Mouse (Mus musculus) lung, embryonic 16.5 days (tissue): ENCODE results near the gene Fam198a. TPM values are rescaled to one million over a fixed set of nuclear protein-coding genes. Genes with fewer than 3 reads are reported as not detected.

ENCODE experiments used
- ATAC-seq: fragments of 200-750 bp; cut with Nextera tagmentation; 2 replicates; pipeline ENCODE4 v1.8.0; 2017; ENCODE audit warnings: low read depth, mild to moderate bottlenecking, moderate library complexity
- H3K27ac ChIP-seq: fragments of 300-500 bp; sonication (generic); 2 replicates; pipeline ENCODE4 v1.5.1; 2014; ENCODE audit warnings: mild to moderate bottlenecking, control low read depth, low read length
- H3K27me3 ChIP-seq: fragments of 300-500 bp; sonication (generic); 2 replicates; pipeline ENCODE4 v1.6.1; 2014; ENCODE audit warnings: low read depth, low read length, mixed read lengths; ENCODE audit not compliant: control insufficient read depth, insufficient read depth
- H3K36me3 ChIP-seq: fragments of 300-500 bp; sonication (generic); 2 replicates; pipeline ENCODE4 v1.6.1; 2014; ENCODE audit warnings: low read length; ENCODE audit not compliant: control insufficient read depth, insufficient read depth
- H3K4me1 ChIP-seq: fragments of 300-500 bp; sonication (generic); replicated peaks from 2 replicates; pipeline ENCODE4 v1.6.1; 2014; ENCODE audit warnings: low read length, mixed read lengths; ENCODE audit not compliant: control insufficient read depth, insufficient read depth
- H3K4me2 ChIP-seq: fragments of 300-500 bp; sonication (generic); 2 replicates; pipeline ENCODE4 v1.6.1; 2014; ENCODE audit warnings: low read depth, low read length, control low read depth
- H3K4me3 ChIP-seq: fragments of 300-500 bp; sonication (generic); 2 replicates; pipeline ENCODE4 v1.5.1; 2014; ENCODE audit warnings: mild to moderate bottlenecking, low read length, control low read depth
- H3K9ac ChIP-seq: fragments of 300-500 bp; sonication (generic); 2 replicates; pipeline ENCODE4 v1.6.1; 2014; ENCODE audit warnings: low read length, control low read depth
- H3K9me3 ChIP-seq: fragments of 300-500 bp; sonication (generic); 2 replicates; pipeline ENCODE4 v1.6.1; 2016; ENCODE audit warnings: low read length; ENCODE audit not compliant: control insufficient read depth
- WGBS: fragments of 180-500 bp; shearing (Covaris S2); extraction: QIAGEN DNeasy Blood & Tissue Kit; methylation state at CpG from one replicate; pipeline ENCODE4 v1.1.7; 2014; 5-methylcytosine and 5-hydroxymethylcytosine counted together
- polyA plus RNA-seq: library from polyadenylated mRNA; unstranded; fragments of >200 nt; fragmentation: Nextera tagmentation; extraction: Ambion mirVana; gene quantifications from 2 replicates; pipeline ENCODE4 v1.2.1, GENCODE M21; 2015

Fam198a gene
- polyA plus RNA-seq = 2.4 and 2.7 TPM in 2 replicates

DNA sequence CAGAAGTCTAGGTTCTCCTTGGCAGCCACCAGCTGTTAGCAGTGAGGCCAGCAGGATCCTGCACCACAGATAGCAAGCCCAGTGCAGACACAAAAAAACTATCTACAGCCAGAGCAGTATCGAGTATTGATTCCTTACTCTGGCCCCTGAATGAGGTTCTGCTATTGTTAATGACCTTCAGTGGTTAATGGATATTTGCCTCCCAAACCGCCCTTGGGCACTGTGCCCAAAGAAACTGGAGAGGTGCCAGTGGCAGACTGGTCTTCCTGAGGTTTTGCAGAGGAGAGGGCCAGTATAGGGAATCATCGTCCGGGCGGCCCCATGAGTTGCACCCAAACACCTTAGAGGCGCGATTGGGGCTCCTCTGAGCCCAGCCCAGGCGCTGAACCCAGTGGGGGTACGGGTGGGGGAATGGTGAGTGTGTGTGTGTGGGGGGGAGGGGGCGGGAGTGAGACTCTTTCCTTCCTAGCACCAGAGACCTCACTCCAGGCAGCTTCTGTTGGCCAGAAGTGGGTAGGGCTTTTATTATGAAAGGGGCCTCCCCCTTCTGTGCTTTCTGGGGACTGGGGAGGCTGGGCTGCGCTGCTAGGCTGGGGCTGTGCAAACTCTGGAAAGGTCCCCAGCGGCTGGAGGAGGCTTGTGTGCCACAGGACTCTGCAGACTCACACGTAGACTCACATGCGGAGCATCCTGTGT lies at the start of gene Fam198a:
Fam198a (plus strand) TSS at position 571 of the 696 bp plus-strand sequence.
- ATAC-seq = peak; percentile 96
- Histone ChIP-seq H3K4me2 (peak within 1 kb of the TSS; percentile 67), H3K9ac (peak within 1 kb of the TSS; percentile 66), H3K9me3 (no peaks in the 10 kb centered on the region), H3K27me3 (no peaks in the 10 kb centered on the region), H3K4me3 (peak within 1 kb of the TSS; percentile 36), H3K36me3 (no peaks in the 10 kb centered on the region), H3K27ac (peak within 1 kb of the TSS; percentile 83), H3K4me1 (peaks cover 16% of the 10 kb centered on the region)
- WGBS = under 1% methylated on average over 14 of the region's 14 CpGs

DNA sequence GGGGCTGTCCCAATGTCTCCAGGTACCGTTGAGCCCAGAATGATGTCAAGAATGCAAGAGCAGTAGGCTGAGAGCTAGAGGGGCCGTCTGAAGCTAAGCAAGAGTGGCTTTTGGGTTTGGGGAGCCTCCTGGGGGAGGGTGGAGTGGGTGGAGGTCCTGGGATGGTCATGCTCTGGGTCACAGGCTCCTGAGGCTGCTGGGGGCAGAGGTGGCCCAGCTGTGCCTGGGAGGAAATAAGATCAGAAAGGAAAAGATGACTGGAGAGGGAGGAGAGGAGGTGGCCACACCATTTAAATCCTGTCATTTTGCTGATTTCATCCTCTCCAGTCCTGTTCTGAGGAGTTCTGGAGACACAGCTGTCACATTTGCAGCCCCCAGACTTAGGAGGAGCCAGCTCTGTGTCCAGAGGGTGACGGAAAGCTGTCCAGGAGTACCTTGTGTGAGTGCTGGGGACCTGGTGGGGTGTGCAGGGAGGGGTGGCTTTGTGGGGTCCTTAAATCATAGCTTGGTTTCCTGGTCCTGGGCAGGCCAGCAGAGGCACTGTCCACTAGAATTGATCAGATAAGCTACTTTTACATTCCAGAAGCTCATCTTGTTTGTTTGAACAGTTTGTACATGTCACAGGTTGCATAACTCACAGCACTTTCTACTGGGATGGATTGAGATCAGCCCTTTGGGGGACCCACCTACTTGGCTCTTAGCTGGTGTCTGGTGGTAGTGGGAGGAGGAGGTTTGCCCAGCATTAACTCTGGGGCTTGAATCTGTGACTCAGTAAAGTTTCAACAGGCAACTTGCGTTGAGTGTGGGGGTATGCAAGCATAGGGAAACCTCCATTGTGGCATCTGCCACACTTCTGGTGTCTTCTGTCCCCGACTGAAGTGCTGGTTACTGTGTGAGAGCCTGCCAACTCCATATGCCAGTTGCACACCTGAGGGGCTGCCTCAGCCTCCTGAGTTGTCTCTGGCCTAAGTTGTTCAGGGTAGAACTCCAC lies 48.8 kb upstream of the Fam198a start:
- no peaks in the 10 kb centered on the region for H3K36me3 ChIP-seq
- no peaks in the 10 kb centered on the region for H3K4me1 ChIP-seq
- no peak for ATAC-seq
- H3K4me2 ChIP-seq = no peak overlapping the region
- no peaks in the 10 kb centered on the region for H3K9me3 ChIP-seq
- H3K27ac ChIP-seq = no peak overlapping the region
- no peak overlapping the region for H3K9ac ChIP-seq
- H3K4me3 ChIP-seq = no peak overlapping the region
- 51% methylated on average over 5 of the region's 5 CpGs for WGBS
- no peaks in the 10 kb centered on the region for H3K27me3 ChIP-seq

DNA sequence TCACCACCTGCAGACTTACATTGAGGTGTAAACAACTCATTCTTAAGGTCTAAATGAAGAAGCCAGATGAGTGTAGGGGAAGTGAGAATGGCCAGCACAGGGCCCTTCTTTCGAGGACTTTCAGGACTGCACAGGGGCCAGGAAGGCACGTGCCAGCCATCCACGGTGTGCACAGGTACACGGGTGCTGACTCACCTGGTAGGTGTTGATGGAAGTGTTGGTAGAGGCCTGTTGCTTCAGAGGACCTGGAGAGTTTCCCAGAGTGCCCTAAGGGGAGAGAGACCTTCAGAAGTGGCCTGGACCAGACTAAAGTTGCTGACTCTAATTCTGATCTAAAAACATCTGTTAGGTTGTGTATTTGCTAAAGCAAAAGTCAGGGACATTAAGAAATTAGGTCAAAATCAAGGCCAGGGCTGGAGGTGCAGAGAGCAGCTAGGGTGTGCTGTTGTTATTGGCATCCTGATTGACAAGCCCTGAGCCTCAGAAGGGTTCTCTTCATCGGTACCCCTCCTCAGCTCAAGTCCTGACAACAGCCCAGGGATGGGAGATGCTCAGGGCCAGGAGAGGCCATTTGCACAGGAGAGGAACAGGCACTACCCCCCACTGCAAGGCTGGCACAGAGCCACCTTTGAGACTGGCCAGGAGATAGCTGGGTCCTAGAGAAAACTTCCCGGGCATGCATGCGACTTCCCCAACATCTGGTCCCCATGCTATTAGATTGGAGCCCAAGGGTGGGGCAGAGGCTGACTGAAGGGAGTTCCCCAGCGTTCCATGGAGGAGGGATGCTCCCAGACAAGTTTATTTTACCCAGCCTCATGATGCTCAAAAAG lies 47.1 kb upstream of the Fam198a start:
- H3K27ac ChIP-seq = no peak overlapping the region
- H3K9ac ChIP-seq = no peak overlapping the region
- H3K27me3 ChIP-seq = no peaks in the 10 kb centered on the region
- no peak overlapping the region for H3K4me2 ChIP-seq
- no peak overlapping the region for H3K4me3 ChIP-seq
- WGBS = 67% methylated on average over 8 of the region's 8 CpGs
- no peaks in the 10 kb centered on the region for H3K4me1 ChIP-seq
- no peak for ATAC-seq
- H3K36me3 ChIP-seq = no peaks in the 10 kb centered on the region
- no peaks in the 10 kb centered on the region for H3K9me3 ChIP-seq

DNA sequence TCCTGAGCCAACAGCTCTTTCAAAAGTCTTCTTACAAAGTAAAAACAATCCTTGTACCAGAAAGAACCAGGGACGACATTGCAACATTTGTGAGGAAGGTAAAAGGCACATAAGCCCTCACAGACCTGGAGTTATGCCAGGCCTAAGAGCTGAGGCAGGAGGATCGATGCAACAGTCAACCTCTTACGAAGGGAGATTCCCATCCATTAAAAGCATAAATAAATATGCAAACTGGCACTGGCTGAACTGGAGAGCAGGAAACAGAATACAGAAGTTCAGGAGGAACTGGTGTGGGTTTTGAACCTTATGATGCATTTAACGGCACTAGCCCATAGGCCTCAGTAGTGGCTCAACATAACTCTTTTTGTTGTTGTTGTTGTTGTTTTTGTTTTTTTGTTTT lies 46.5 kb upstream of the Fam198a start:
- Histone ChIP-seq H3K4me2 (no peak overlapping the region), H3K4me1 (no peaks in the 10 kb centered on the region), H3K27ac (no peak overlapping the region), H3K9ac (no peak overlapping the region), H3K4me3 (no peak overlapping the region), H3K36me3 (no peaks in the 10 kb centered on the region), H3K9me3 (no peaks in the 10 kb centered on the region), H3K27me3 (no peaks in the 10 kb centered on the region)
- WGBS = 69% methylated on average over 4 of the region's 4 CpGs
- ATAC-seq = no peak

DNA sequence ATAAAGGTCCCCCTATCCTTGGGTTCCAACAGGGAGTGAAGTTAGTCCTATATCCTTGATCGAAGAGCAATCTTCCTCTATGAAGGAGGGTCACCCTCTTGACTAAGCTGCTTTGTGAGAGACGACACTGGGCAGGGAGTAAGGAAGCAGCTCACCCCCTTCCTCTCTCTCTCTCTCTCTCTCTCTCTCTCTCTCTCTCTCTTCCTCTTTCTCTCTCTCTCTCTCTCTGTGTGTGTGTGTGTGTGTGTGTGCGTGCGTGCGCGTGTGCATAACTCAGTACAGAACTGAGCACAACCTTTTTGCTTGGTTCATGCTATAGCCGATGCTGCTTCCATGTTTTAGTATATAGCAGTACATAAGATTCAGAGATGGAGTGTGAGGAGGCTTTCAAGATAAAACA lies 45.8 kb upstream of the Fam198a start:
- Histone ChIP-seq H3K9ac (no peak overlapping the region), H3K4me1 (no peaks in the 10 kb centered on the region), H3K4me2 (no peak overlapping the region), H3K27ac (no peak overlapping the region), H3K36me3 (no peaks in the 10 kb centered on the region), H3K9me3 (no peaks in the 10 kb centered on the region), H3K4me3 (no peak overlapping the region), H3K27me3 (no peaks in the 10 kb centered on the region)
- 80% methylated on average over 7 of the region's 7 CpGs for WGBS
- ATAC-seq = no peak

DNA sequence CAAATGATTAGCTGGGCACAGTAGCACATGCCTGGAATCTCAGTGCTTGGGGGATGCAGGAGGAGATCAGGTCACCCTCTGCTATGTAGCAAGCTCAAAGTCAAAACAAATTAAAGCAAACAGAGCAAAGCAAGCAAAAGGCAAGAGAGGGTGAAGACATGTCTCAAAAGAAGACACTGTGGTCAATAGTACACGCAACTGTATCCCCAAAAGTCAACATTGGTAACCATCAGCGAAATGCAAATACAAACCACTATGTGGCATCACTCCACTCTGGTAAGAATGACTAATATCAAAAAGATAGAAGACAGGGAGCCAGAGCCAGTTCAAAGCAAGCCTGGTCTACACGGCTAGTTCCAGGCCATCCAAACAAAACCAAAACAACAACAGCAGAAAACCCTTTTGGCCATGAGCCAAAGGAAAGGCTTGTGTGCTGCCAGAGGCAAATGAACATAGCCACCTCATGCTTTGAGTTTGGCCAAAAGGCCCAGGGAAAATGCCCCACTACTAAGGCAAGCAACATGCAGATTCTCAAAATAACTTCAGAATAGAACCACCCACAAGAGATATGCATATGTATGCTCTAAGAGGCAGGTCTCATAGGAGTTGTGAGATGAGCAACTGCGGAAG lies 45.1 kb upstream of the Fam198a start:
- no peak overlapping the region for H3K4me3 ChIP-seq
- H3K9ac ChIP-seq = no peak overlapping the region
- no peaks in the 10 kb centered on the region for H3K36me3 ChIP-seq
- H3K27me3 ChIP-seq = no peaks in the 10 kb centered on the region
- H3K27ac ChIP-seq = no peak overlapping the region
- H3K4me2 ChIP-seq = no peak overlapping the region
- no peaks in the 10 kb centered on the region for H3K9me3 ChIP-seq
- 71% methylated on average over 4 of the region's 4 CpGs for WGBS
- ATAC-seq = no peak
- H3K4me1 ChIP-seq = no peaks in the 10 kb centered on the region

DNA sequence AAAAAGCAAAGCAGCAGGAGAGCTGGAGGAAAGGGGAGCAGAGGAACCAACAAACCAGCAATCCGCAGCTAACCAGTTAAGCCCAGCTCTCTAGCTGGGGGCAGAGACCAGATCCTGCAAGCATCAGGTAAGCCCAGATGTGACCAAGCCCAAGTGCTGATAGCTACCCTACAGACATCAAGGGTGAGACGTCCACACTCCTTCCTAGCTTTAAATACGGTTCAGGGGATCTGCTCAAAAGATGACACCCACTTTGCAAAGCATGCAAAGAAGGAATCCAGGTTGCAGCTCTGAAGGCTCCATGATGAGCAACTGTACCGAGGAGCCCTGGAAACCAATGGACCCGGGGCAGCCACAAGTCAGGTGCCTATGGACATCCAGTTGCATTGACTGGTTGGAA lies 44.3 kb upstream of the Fam198a start:
- no peak for ATAC-seq
- no peak overlapping the region for H3K9ac ChIP-seq
- 79% methylated on average over 5 of the region's 5 CpGs for WGBS

GRCm38 (mm10) chr9:121907356-121908070 lies 43.3 kb upstream of the Fam198a start:
- Histone ChIP-seq H3K9ac (no peak overlapping the region), H3K4me1 (no peaks in the 10 kb centered on the region), H3K4me3 (no peak overlapping the region), H3K36me3 (no peaks in the 10 kb centered on the region), H3K4me2 (no peak overlapping the region), H3K27me3 (no peaks in the 10 kb centered on the region), H3K9me3 (no peaks in the 10 kb centered on the region), H3K27ac (no peak overlapping the region)
- 70% methylated on average over 10 of the region's 10 CpGs for WGBS
- ATAC-seq = no peak

More for the DNA sequence above, 44.3 kb upstream of the Fam198a start:
- H3K4me2 ChIP-seq = no peak overlapping the region
- no peaks in the 10 kb centered on the region for H3K27me3 ChIP-seq
- H3K27ac ChIP-seq = no peak overlapping the region
- no peak overlapping the region for H3K4me3 ChIP-seq
- no peaks in the 10 kb centered on the region for H3K36me3 ChIP-seq
- no peaks in the 10 kb centered on the region for H3K4me1 ChIP-seq
- H3K9me3 ChIP-seq = no peaks in the 10 kb centered on the region
